Mouse (Mus musculus): ENCODE results near the gene Smarcc1. TPM values are rescaled to one million over a fixed set of nuclear protein-coding genes. Genes with fewer than 3 reads are reported as not detected.
A peak's percentile ranks its signal among the peaks of the same experiment; 100 is the strongest.

The Smarcc1 gene
- total RNA-seq, 2 experiments from 2014 or later = 59.7 to 60.3 TPM

DNA sequence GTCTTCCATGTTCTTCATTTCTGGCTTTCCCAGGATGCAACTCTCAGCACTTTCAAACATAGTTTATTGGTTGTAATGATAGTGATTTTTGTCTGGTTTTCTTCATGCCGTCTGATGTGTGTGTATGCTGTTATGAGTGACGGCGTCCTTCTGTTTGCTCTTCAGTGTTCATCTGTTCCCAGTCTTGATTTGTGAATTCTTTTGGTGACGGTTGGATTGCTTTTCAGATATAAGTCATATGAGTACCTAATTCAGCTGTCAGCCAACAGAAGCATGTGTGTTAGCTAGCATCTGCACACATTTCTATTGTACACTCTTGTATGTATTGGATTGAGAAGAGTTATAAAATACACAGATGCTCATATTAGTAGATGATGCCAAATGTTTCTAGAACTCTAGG is 106.8 kb downstream of the Smarcc1 start:
- TF ChIP-seq CTCF (conservative IDR thresholded peaks at IDR 0.05) = no peak
- no peak overlapping the region for H3K4me3 ChIP-seq
- DNase-seq (ENCODE audit: low spot score in 2 of 2) = peak in 1 of 2 experiments; percentile 61

DNA sequence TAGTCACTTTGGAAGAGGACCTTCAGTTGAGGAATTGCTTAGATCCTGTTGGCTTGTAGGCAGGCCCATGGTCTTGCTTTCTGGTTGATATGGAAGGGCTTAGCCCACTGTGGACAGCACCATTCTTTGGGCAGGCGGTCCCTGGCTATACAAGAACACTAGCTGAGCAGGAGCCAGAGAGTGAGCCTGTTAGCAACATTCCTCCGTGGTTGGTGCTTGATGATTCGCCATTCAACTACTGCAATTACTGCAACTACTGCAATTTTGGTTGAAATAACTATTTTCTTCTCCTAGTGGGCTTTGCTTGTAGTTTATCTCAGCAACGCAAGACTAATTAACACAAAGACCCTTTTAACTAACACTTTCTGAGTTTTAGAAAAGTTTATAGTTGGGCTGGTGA is 108.7 kb downstream of the Smarcc1 start:
- no peak overlapping the region for H3K4me3 ChIP-seq

More for the DNA sequence above, 106.8 kb downstream of the Smarcc1 start:
- H3K27ac ChIP-seq = peak overlapping the region; percentile 53

DNA sequence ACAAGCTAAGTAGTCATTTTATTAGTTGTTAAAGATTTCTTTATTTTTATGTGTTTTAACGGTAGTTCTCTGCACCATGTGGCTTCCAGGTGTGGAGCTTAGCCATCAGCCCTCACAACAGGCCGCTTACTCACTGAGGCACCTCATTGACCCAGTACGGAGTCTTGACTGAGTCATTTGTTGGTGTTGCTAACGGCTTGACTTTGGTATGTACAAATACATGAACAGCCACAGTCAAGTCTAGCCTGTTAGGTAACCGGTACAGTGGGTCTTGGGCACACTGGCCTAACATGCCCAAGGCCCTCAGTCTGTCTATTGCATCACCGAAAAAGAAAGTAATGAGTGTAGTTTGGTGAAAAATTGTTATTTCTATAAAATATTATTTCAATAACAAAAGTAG is 111.2 kb downstream of the Smarcc1 start:
- H3K27ac ChIP-seq = no peak overlapping the region
- no peak for TF ChIP-seq CTCF (conservative IDR thresholded peaks at IDR 0.05)
- H3K4me3 ChIP-seq = no peak overlapping the region
- no peak for DNase-seq (ENCODE audit: low spot score in 2 of 2)

More for the DNA sequence above, 108.7 kb downstream of the Smarcc1 start:
- H3K27ac ChIP-seq = no peak overlapping the region
- no peak for TF ChIP-seq CTCF (conservative IDR thresholded peaks at IDR 0.05)
- no peak for DNase-seq (ENCODE audit: low spot score in 2 of 2)

DNA sequence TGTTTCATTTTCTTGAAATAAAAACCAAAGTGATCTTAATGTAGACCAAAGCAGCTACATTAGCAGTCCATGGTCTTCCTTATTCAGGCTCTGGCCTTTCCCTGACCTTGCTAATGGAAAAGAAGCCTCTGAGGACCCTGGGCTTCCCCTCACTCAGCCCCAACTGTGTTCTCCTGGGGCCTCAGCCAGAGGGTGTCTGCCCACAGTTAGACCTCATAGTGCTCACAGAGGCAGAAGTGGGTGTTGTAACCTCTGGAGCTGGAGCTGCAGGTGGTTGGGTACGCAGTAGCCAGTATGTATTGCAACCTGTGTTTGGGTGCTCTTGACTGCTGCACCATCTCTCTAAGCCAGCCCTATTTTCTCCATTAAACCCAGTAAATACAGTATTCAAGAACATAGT is 111.6 kb downstream of the Smarcc1 start:
- DNase-seq (ENCODE audit: low spot score in 2 of 2) = no peak
- no peak for TF ChIP-seq CTCF (conservative IDR thresholded peaks at IDR 0.05)
- Histone ChIP-seq H3K27ac (peak overlapping the region; percentile 71), H3K4me3 (no peak overlapping the region)

DNA sequence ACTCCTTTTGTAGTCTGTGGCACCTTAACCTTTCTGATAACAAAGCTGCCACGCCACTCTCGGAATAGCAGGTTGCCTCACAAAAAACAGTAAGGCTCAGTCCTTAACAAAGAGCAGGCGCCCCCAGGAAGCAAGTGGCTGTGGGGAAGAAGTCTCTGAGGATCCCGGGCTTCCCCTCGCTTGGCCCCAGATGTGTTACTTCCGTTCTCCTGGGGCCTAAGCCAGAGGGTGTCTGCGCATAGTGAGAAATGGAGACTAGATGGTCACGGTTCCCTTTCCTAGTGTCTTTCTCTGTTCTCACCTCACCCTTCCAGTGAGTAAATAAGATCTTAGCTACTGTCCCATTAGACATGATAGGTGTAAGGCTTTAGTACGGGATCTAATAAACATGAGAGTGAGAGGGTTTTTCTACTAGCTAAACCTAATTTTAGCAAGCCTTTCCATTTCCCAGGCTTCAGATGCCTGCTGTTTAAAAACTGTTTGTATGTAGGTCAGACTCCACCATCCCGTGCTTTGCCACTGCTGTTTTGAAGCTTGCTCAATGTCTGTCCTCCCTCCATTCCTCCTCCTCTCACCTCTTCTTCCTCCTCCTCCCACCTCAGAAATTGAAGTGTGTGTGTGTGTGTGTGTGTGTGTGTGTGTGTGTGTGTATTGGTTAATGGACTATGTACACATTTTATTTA is 112.2 kb downstream of the Smarcc1 start:
- Histone ChIP-seq H3K27ac (peak overlapping the region; percentile 71), H3K4me3 (no peak overlapping the region)
- no peak for DNase-seq (ENCODE audit: low spot score in 2 of 2)
- TF ChIP-seq CTCF (conservative IDR thresholded peaks at IDR 0.05) = no peak

DNA sequence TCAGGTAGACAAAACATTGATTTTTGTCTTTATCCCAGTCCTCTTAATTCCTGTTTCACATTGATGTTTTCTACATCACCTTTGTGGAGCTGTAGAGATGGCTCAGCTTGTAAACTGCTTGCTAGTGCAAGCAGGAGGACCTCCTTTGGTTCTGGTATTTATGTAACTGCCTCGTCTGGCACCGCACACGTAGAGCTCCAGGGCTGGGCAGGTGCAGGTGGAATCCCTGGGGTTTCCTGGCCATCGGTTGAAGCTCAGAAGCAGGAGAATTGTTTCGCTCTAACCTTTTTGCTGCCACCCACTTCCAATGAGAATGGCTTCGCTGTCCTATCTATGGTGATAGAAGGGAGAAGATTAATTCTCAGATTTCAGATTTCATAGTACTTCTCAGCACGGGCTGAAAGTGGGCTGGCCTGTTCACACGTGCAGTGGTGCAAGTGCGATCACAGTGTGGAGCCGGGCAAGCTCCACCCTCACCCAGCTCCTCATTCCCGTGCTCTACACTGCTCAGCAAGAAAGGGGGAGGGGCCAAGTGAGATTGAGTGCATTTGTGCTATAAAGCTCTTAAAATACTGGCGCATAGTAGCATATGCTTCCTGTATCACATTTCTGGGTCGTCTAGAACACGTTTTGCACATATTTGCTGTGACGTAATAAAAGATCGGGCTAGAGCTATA is 113.0 kb downstream of the Smarcc1 start:
- TF ChIP-seq CTCF (conservative IDR thresholded peaks at IDR 0.05) = no peak
- Histone ChIP-seq H3K4me3 (no peak overlapping the region), H3K27ac (peak overlapping the region; percentile 60)
- no peak for DNase-seq (ENCODE audit: low spot score in 2 of 2)

DNA sequence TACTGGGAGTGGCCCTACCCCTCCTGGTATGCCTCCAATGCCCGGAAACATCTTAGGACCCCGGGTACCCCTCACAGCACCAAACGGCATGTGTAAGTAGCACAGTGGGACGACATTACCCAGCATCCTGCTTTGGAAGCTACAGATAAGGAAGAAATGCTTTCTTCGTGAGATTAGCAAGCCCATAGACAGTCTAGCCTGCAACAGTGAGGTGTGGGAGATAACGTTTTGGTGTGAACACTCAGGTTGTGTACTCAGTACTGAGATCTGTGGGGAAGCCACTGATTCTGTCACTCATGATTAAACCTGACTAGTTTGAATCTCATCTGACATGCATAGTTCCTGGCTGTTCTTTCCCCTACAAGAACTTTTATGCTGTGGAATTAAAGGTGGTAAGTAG is 117.5 kb downstream of the Smarcc1 start:
- TF ChIP-seq CTCF (conservative IDR thresholded peaks at IDR 0.05) = no peak
- no peak overlapping the region for H3K4me3 ChIP-seq
- no peak for DNase-seq (ENCODE audit: low spot score in 2 of 2)
- no peak overlapping the region for H3K27ac ChIP-seq

DNA sequence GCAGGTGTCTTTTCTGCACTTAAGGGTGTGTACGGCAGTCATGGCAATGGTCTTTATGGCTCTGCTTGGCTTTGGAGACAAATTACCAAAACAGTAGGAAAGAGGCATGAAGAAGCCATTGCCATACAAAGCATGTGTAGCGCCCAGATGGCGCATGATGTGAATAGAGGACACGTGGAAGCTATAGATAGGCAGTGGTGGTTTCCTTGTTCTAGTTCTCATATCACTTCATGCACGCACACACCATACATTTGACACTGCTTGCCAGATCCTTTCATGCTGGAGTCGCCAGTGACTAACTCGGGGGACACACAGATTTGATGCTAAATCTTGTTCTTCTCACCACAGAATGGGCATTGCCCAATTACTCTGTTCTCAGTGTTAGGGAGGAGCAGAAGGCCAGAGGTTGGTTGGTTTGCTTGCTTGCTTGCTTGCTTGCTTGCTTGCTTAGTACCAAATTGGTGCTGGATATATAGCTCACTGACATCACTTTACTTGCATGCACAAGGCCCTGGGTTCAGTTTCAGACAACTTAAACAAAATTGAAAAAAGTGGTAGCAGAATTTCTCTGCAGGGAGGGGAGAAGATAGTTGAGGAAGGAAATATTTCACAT is 125.8 kb downstream of the Smarcc1 start, which contains the start of gene Cspg5:
Gene Cspg5, plus strand, starts transcription at position 563 of the 613 bp plus-strand sequence.
- no peak for TF ChIP-seq CTCF (conservative IDR thresholded peaks at IDR 0.05)
- H3K27ac ChIP-seq = peak within 1 kb of the TSS; percentile 98

DNA sequence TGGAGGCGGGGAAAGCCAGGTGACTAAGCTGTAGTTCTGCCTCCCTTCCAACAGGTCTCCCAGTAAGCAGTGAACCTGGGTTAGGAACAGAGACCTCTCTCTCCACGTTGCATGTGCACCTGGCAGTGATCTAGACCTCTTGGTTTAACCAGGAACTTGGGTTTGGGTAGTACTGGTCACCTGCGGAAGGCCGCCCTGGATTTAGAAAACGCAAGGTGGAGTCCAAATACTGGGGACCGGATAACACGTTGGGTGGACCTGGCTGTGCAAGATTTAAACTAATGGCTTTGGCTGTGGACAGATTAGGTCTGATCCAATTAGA is 127.0 kb downstream of the Smarcc1 start:
- Histone ChIP-seq H3K4me3 (peak overlapping the region; percentile 78), H3K27ac (peak overlapping the region; percentile 98)
- no peak for DNase-seq (ENCODE audit: low spot score in 2 of 2)
- TF ChIP-seq CTCF (conservative IDR thresholded peaks at IDR 0.05) = 0 out of 2 replicates have a peak, but pooled peaks have one; percentile 3

More for the DNA sequence above, 125.8 kb downstream of the Smarcc1 start, which contains the start of gene Cspg5:
- DNase-seq (ENCODE audit: low spot score in 2 of 2) = no peak
- H3K4me3 ChIP-seq = peak within 1 kb of the TSS; percentile 78

DNA sequence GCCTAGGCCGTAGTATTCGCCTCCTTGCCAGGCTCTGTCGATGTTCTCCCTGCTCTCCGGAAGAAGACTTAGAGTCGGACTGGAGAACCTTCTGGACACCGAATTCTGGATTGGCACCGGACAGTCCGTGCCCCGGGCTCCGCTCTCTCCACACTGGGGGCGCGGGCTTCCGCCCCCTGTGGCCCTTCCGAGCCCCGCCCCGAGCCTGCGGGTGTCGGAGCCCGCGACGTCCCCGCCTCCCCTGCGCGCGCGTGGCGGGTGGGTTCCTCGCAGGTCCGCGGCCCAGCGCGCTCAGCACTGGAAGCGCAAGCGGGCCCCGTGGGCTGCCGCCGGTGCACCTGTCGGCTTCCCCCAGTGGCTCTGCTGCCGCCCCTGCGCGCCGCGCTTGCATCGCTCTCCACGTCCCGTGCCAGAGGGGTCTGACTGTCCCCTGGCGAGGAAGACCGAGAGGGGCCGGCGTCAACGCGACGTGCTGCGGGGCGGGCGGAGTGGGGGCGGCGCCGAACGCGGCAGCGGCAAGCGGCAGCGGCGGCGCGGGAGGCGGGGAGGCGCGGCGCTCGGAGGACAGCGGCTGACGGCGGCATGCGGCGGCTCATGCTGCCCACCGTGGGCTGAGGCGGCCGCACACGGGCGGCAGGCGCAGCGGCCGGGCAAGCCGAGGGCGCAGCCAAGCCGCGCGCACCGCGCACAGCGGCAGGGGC is 127.5 kb downstream of the Smarcc1 start:
- DNase-seq (ENCODE audit: low spot score in 2 of 2) = peak; percentile 63 to 75
- Histone ChIP-seq H3K4me3 (peak overlapping the region; percentile 78), H3K27ac (peak overlapping the region; percentile 98)
- no peak for TF ChIP-seq CTCF (conservative IDR thresholded peaks at IDR 0.05)

DNA sequence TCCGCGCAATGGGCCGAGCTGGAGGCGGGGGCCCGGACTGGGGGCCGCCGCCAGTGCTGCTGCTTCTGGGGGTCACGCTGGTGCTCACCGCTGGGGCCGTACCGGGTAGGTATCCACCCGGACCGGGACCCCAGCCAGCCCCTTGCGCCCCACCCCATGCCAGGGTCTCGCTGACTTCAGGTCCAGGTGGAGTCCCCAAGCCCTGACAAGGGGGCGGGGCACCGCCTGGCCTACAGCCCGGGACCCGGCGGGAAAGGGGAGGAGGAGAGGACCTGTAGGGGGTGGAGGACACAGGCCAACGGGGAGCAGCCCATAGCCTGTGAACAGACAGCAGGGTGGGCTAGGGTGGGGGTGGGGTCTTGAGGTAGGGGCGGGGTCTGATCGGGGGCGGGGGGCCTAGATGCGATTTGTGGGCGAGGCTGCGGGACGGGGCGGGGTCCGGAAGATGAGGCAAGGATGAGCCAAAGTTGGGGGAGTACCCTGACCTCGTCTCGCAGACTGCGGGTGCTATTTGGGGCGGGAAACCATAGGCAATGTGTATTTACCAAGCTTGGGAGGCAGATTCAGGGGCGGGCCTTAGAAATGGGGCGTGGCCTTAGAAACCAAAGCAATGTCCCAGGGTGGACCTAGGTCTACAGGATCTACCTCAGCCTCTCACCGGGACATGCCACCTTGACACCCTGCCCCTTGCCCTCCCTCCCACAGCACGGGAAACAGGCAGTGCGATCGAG is 128.2 kb downstream of the Smarcc1 start:
- Histone ChIP-seq H3K27ac (peak overlapping the region; percentile 98), H3K4me3 (peak overlapping the region; percentile 78)
- DNase-seq (ENCODE audit: low spot score in 2 of 2) = peak; percentile 62 to 63
- no peak for TF ChIP-seq CTCF (conservative IDR thresholded peaks at IDR 0.05)

DNA sequence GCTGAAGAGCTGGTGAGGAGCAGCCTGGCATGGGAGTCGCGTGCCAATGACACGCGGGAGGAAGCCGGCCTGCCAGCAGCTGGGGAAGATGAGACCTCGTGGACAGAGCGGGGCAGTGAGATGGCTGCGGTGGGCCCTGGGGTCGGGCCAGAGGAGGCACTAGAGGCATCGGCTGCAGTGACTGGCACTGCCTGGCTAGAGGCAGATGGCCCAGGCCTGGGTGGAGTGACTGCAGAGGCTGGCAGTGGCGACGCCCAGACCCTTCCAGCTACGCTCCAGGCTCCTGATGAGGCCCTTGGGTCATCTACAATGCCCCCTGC is 128.8 kb downstream of the Smarcc1 start:
- TF ChIP-seq CTCF (conservative IDR thresholded peaks at IDR 0.05) = no peak
- Histone ChIP-seq H3K4me3 (peak overlapping the region; percentile 78), H3K27ac (peak overlapping the region; percentile 98)
- no peak for DNase-seq (ENCODE audit: low spot score in 2 of 2)
